Mouse (Mus musculus) heart, adult 2 months (tissue): ENCODE results near the gene Tlx1.
A peak's percentile ranks its signal among the peaks of the same experiment; 100 is the strongest.

Source experiments
- CTCF ChIP-seq: fragments of 200-600 bp; IDR thresholded peaks from 2 replicates; pipeline ENCODE4 v1.8.1; 2022; ENCODE audit warnings: antibody characterized with exemption, mild to moderate bottlenecking, moderate library complexity
- EP300 ChIP-seq: fragments of 200-500 bp; IDR thresholded peaks from 2 replicates; pipeline ENCODE4 v1.6.1; 2011; ENCODE audit warnings: low read depth, low read length, control low read depth; ENCODE audit not compliant: insufficient read depth
- POLR2A ChIP-seq: fragments of 200-500 bp; IDR thresholded peaks from 2 replicates; pipeline ENCODE4 v1.6.1; 2011; ENCODE audit warnings: mild to moderate bottlenecking, low read depth, low read length, control low read depth; ENCODE audit not compliant: insufficient read depth

DNA sequence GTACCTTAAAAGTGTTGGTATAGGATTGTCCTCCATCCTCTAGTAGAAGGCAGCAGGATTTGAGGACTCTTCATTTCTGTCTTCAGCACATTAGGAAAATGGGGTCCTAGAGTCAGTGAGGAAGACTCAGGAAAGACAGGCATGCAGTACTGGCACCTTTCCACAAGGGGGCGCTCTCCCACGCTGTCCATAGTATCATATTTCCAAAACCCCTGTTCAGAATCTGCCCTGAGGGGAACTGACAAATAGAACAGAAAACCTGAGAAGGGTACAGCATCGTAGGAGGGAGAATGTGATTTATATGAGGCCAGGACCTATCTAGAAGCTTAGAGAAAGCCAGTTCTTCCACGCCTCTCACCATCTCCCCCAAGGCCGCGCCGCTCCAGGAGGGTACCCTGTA is 24.3 kb downstream of the Tlx1 start:
- TF ChIP-seq CTCF (peak; percentile 98; the same call in 1 of the 2 replicates), POLR2A (no peak), EP300 (no peak)
